Mouse (Mus musculus): ENCODE measurements around the gene Hoxc5.

GRCm38 (mm10) chr15:102917972-102918572 is 49.2 kb upstream of the Hoxc5 start:
- TF ChIP-seq CTCF (IDR thresholded peaks at IDR 0.05; ENCODE audit: control insufficient read depth, insufficient read depth, insufficient replicate concordance, low read depth, low read length), result no peak
- no peak for TF ChIP-seq POLR2A (IDR thresholded peaks at IDR 0.05; ENCODE audit: control insufficient read depth, low read depth, low read length)

All from testis, adult 2 months (tissue).